8 mouse cellular contexts compared by ENCODE assay signal in the genomic region with DNA sequence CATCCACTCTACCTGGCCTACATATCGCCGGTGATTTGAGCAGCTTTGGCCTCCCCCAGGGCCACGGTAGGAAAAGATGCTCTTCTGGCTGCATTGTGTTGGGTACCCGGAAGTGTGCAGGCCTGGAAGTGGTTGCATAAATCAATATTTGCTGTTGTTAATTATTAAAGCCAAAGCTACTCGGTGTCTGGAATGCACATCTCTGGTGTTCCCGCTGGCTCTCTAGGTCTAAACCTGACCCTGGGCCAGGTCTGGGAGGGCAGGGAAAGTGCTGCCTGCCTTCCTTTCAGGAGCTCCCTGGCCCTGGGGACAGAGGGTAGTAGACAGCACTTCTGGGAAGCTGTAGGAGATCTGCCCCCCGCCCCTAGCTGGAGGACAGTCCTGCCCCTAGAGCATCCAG. TPM values are rescaled to one million over a fixed set of nuclear protein-coding genes. Genes with fewer than 3 reads are reported as not detected.
DNase-seq lines count a peak whose midpoint lies in the region; ATAC-seq and TF ChIP-seq lines count a peak whose summit lies in the region.

No protein-coding gene starts in this region.

- H3K4me2 ChIP-seq in forebrain, postnatal 0 days (ENCODE audit: low read depth), result peak overlapping the region; percentile 87; the same call in 1 of the 2 replicates
- peak overlapping the region; percentile 61 for H3K4me2 ChIP-seq in liver, embryonic 14.5 days (ENCODE audit: low read depth)
- no peak overlapping the region for H3K4me2 ChIP-seq in neural tube, embryonic 14.5 days (ENCODE audit: low read depth, low read length)

- ATAC-seq in forebrain, postnatal 0 days, result no peak
- ATAC-seq in liver, embryonic 14.5 days (ENCODE audit: insufficient read depth), result no peak
- no peak for ATAC-seq in neural tube, embryonic 14.5 days (ENCODE audit: low read depth)
- ATAC-seq in erythroblast, adult 5-6 weeks (replicated peaks; ENCODE audit: low FRiP score, poor library complexity, severe bottlenecking), result no peak

- H3K4me3 ChIP-seq in kidney, adult 2 months (ENCODE audit: insufficient read depth, low read depth, low read length), result no peak overlapping the region
- H3K4me3 ChIP-seq in forebrain, postnatal 0 days (ENCODE audit: low read depth, low read length), result no peak overlapping the region
- H3K4me3 ChIP-seq in liver, embryonic 14.5 days (ENCODE audit: insufficient read depth in 1 of 2, low read depth in 2 of 2, low read length in 2 of 2), result no peak overlapping the region
- H3K4me3 ChIP-seq in neural tube, embryonic 14.5 days (ENCODE audit: low read depth, low read length), result no peak overlapping the region

- H3K27me3 ChIP-seq in kidney, adult 2 months (replicated peaks; ENCODE audit: control insufficient read depth, insufficient read depth, low read length), result no peaks in the 10 kb centered on the region
- no peaks in the 10 kb centered on the region for H3K27me3 ChIP-seq in forebrain, postnatal 0 days (ENCODE audit: insufficient read depth, low read length)
- peaks cover 7% of the 10 kb centered on the region for H3K27me3 ChIP-seq in liver, embryonic 14.5 days (ENCODE audit: control insufficient read depth, insufficient read depth, low read length)
- H3K27me3 ChIP-seq in neural tube, embryonic 14.5 days (ENCODE audit: control insufficient read depth, insufficient read depth, low read length), result no peaks in the 10 kb centered on the region

- TF ChIP-seq POLR2A in kidney, adult 2 months (IDR thresholded peaks at IDR 0.05; ENCODE audit: low read depth, low read length), result no peak

- H3K27ac ChIP-seq in kidney, adult 2 months (ENCODE audit: insufficient read depth, low read depth, low read length), result no peak overlapping the region
- no peak overlapping the region for H3K27ac ChIP-seq in forebrain, postnatal 0 days (ENCODE audit: low read depth, low read length)
- no peak overlapping the region for H3K27ac ChIP-seq in liver, embryonic 14.5 days
- peak overlapping the region; percentile 48; the same call in 1 of the 2 replicates for H3K27ac ChIP-seq in neural tube, embryonic 14.5 days (ENCODE audit: low read depth, low read length)

- TF ChIP-seq EP300 in liver, embryonic 14.5 days (IDR thresholded peaks at IDR 0.05; ENCODE audit: low read depth), result no peak

- peak; percentile 61 for DNase-seq in kidney, adult 2 months
- no peak for DNase-seq in kidney, postnatal 4 days
- no peak for DNase-seq in forebrain, postnatal 0 days
- DNase-seq in liver, embryonic 14.5 days (ENCODE audit: low read depth in 3 of 3, low spot score in 3 of 3), result no peak
- no peak for DNase-seq in cerebellum, adult 11 months
- DNase-seq in right cerebral cortex, postnatal 36 days (ENCODE audit: low spot score in 2 of 2), result no peak

- no peak for TF ChIP-seq CTCF in kidney, adult 2 months (conservative IDR thresholded peaks at IDR 0.05; ENCODE audit: insufficient read depth, insufficient read length, low read depth, low read length)
- TF ChIP-seq CTCF in forebrain, postnatal 0 days (IDR thresholded peaks at IDR 0.05; ENCODE audit: low read depth), result no peak
- no peak for TF ChIP-seq CTCF in liver, embryonic 14.5 days (IDR thresholded peaks at IDR 0.05; ENCODE audit: low read depth)

- H3K36me3 ChIP-seq in kidney, adult 2 months (ENCODE audit: control insufficient read depth, insufficient read depth, low read length), result no peaks in the 10 kb centered on the region
- H3K36me3 ChIP-seq in forebrain, postnatal 0 days (ENCODE audit: insufficient read depth), result no peaks in the 10 kb centered on the region
- H3K36me3 ChIP-seq in liver, embryonic 14.5 days (replicated peaks; ENCODE audit: control insufficient read depth, insufficient read depth, low read depth), result no peaks in the 10 kb centered on the region
- H3K36me3 ChIP-seq in neural tube, embryonic 14.5 days (ENCODE audit: control insufficient read depth, insufficient read depth, low read length), result no peaks in the 10 kb centered on the region

- H3K9ac ChIP-seq in forebrain, postnatal 0 days, result no peak overlapping the region
- H3K9ac ChIP-seq in liver, embryonic 14.5 days (replicated peaks), result no peak overlapping the region
- no peak overlapping the region for H3K9ac ChIP-seq in neural tube, embryonic 14.5 days (replicated peaks; ENCODE audit: low read depth, low read length)

- 43% methylated on average over 7 of the region's 7 CpGs for WGBS in kidney, adult 2 months
- WGBS in forebrain, postnatal 0 days, result 85% methylated on average over 7 of the region's 7 CpGs
- WGBS in liver, embryonic 14.5 days (ENCODE audit: insufficient replicate concordance), result 63% methylated on average over 7 of the region's 7 CpGs
- WGBS in neural tube, embryonic 14.5 days, result 62% methylated on average over 7 of the region's 7 CpGs

- H3K4me1 ChIP-seq in kidney, adult 2 months (ENCODE audit: control insufficient read depth, insufficient read depth, low read length), result peaks cover 6% of the 10 kb centered on the region; the same call in 1 of the 2 replicates
- H3K4me1 ChIP-seq in forebrain, postnatal 0 days (ENCODE audit: insufficient read depth), result peaks cover 6% of the 10 kb centered on the region; the same call in 1 of the 2 replicates
- peaks cover 0 to 9% of the 10 kb centered on the region in 2 experiments; a peak in 1 of 4 replicates for H3K4me1 ChIP-seq in liver, embryonic 14.5 days (replicated peaks; ENCODE audit: control insufficient read depth in 2 of 2, insufficient read depth in 2 of 2, low read length in 1 of 2)
- peaks cover 19% of the 10 kb centered on the region for H3K4me1 ChIP-seq in neural tube, embryonic 14.5 days (ENCODE audit: control insufficient read depth, insufficient read depth, low read length)

- no peaks in the 10 kb centered on the region for H3K9me3 ChIP-seq in forebrain, postnatal 0 days (ENCODE audit: low read length)
- no peaks in the 10 kb centered on the region for H3K9me3 ChIP-seq in liver, embryonic 14.5 days (ENCODE audit: control insufficient read depth, low read length)
- no peaks in the 10 kb centered on the region for H3K9me3 ChIP-seq in neural tube, embryonic 14.5 days (ENCODE audit: control insufficient read depth, low read length)

RNA-seq across cellular contexts. Expression of gene Rap1gap, which starts 42.0 kb away (rescaled TPM):
- polyA plus RNA-seq in kidney, adult 2 months (2012; rRNA removed), result 213 and 248 TPM in 2 replicates
- 113 and 128 TPM in 2 replicates for total RNA-seq in forebrain, postnatal 0 days (2014; rRNA removed)
- 63.9 and 74.3 TPM in 2 replicates for polyA plus RNA-seq in forebrain, postnatal 0 days (2015; fragmentation: Nextera tagmentation; extraction: Ambion mirVana)
- 2.7 and 3.1 TPM in 2 replicates for polyA plus RNA-seq in liver, embryonic 14.5 days (2012; rRNA removed)
- polyA plus RNA-seq in liver, embryonic 14.5 days (2014; fragmentation: Nextera tagmentation; extraction: Ambion mirVana), result 1.6 and 1.7 TPM in 2 replicates
- 75.5 and 77.6 TPM in 2 replicates for polyA plus RNA-seq in neural tube, embryonic 14.5 days (2014; fragmentation: Nextera tagmentation; extraction: Ambion mirVana)
- total RNA-seq in erythroblast, adult 5-6 weeks (2015; ENCODE audit: low replicate concordance), result not detected in 2 replicates
- total RNA-seq in erythroblast, adult 5-6 weeks (2017; ENCODE audit: low replicate concordance), result not detected in 2 replicates

Comparison
In these comparisons a context has a peak if more than half of its experiments do, and no peak if none do; other contexts are left out.
1. RNA of gene Rap1gap, which starts 42.0 kb away (polyA plus RNA-seq): 213 to 248 TPM in kidney, adult 2 months, 75.5 to 77.6 TPM in neural tube, embryonic 14.5 days and 63.9 to 74.3 TPM in forebrain, postnatal 0 days; 1.6 to 3.1 TPM in liver, embryonic 14.5 days; every median in the first group is over 10 times any median in the second.